Mouse (Mus musculus): ENCODE measurements around the gene Cd19. TPM values are rescaled to one million over a fixed set of nuclear protein-coding genes. Genes with fewer than 3 reads are reported as not detected.

Gene Cd19
- polyA plus RNA-seq, 2 experiments, result 0.18 to 0.19 TPM

DNA sequence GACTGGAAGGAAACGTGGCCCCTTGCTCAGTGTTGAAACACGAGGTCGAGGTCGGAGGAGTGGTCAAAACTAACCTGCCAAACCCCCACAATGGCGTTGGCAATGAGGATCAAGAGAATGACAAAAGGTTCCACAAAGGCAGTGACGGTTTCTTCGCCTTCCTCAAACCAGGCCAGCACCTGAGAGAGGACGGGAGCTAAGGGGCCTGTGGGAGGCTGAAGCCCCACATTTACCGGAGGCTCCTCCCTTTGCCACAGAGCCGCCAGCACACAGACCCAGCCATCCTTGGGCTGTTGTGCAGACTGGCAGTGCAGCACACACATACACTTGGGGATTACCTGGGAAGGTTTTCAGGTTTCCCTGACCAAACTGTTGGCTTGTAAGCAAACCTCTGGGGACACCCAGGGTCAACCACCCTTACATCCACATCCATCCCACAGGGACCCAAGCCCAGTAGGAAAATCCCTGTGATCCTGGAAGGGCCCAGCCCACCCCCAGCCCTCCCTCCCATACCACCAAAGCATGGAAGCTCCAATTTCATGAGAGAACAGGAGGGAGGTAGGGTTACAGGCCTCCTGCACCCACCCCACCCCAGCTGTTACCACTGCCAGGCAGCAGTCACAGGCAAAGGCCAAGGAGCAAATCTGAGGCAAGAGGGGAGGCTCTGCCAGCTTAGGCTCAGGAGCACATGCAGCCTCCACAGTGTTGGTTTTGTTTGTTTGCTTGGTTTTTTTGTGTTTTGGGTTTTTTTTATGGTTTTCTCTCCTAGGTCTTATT, 46.1 kb upstream of the Cd19 start:
- peaks cover 17% of the 10 kb centered on the region for H3K4me1 ChIP-seq (ENCODE audit: control insufficient read depth, insufficient read depth, low read length)
- peak; percentile 45; the same call in 1 of the 2 replicates for ATAC-seq (ENCODE audit: low FRiP score, low read depth)
- H3K9ac ChIP-seq (ENCODE audit: low read depth, low read length, severe bottlenecking), result peak overlapping the region; percentile 12; the same call in 1 of the 2 replicates

DNA sequence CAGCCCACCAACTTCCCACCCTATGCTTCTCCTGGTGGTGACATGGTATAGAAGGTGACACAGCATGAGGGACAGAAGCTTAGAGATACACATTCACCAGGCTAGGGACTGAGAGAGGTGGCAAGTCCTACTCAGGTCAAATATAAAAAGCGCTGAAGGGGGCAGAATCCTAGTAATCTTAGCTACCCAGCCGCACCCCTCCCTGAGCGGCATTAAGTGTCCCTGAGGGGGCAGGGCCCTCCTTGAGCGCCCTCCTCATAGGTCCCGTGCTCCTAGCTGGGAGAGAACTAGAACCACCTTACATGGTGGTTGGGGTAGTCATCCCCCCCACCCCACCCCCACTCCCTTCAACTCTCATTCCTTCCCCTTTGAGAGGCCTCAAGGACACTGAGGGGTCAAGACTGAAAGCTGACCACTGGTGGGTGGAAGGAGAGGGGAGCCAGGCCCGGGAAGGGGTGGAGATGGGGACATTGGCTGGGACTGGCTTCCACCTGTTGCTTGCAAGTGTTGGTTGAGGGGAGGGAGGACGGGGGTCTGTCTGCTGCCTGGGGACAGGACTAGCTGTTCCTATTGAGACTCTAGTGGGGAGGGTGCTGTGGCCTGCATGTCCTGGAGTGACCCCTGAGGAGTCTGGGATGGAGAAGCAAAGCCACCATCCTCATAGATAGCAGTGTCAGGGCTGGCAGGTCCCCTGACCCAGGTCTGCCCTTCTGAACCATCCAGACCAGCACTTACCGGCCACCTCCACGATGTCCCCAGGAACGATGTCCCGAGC, 44.3 kb upstream of the Cd19 start:
- no peak overlapping the region for H3K9ac ChIP-seq (ENCODE audit: low read depth, low read length, severe bottlenecking)
- H3K4me1 ChIP-seq (ENCODE audit: control insufficient read depth, insufficient read depth, low read length), result peaks cover 13% of the 10 kb centered on the region
- H3K9me3 ChIP-seq (ENCODE audit: control insufficient read depth, low read length), result no peaks in the 10 kb centered on the region
- no peak overlapping the region for H3K27ac ChIP-seq (replicated peaks; ENCODE audit: low read depth, low read length)
- H3K4me3 ChIP-seq (replicated peaks; ENCODE audit: low read length), result no peak overlapping the region
- no peaks in the 10 kb centered on the region for H3K27me3 ChIP-seq (ENCODE audit: control insufficient read depth, insufficient read depth, low read length)
- 79% methylated on average over 11 of the region's 11 CpGs for WGBS
- no peak for TF ChIP-seq POLR2A (IDR thresholded peaks at IDR 0.05; ENCODE audit: borderline replicate concordance, extremely low read depth, insufficient read depth, insufficient read length)
- ATAC-seq (ENCODE audit: low FRiP score, low read depth), result no peak
- H3K4me2 ChIP-seq (replicated peaks; ENCODE audit: low read depth, low read length, severe bottlenecking), result no peak overlapping the region
- DNase-seq (ENCODE audit: low spot score), result no peak
- H3K36me3 ChIP-seq (ENCODE audit: control insufficient read depth, insufficient read depth, low read length), result no peaks in the 10 kb centered on the region

More for the DNA sequence above, 46.1 kb upstream of the Cd19 start:
- no peak for DNase-seq (ENCODE audit: low spot score)
- WGBS, result 32% methylated on average over 10 of the region's 10 CpGs
- no peak for TF ChIP-seq POLR2A (IDR thresholded peaks at IDR 0.05; ENCODE audit: borderline replicate concordance, extremely low read depth, insufficient read depth, insufficient read length)
- no peaks in the 10 kb centered on the region for H3K36me3 ChIP-seq (ENCODE audit: control insufficient read depth, insufficient read depth, low read length)
- H3K27me3 ChIP-seq (ENCODE audit: control insufficient read depth, insufficient read depth, low read length), result no peaks in the 10 kb centered on the region
- no peak overlapping the region for H3K4me3 ChIP-seq (replicated peaks; ENCODE audit: low read length)
- H3K9me3 ChIP-seq (ENCODE audit: control insufficient read depth, low read length), result no peaks in the 10 kb centered on the region
- 0 out of 2 replicates have a peak overlapping the region, but pooled peaks have one; percentile 5 for H3K27ac ChIP-seq (replicated peaks; ENCODE audit: low read depth, low read length)
- no peak overlapping the region for H3K4me2 ChIP-seq (replicated peaks; ENCODE audit: low read depth, low read length, severe bottlenecking)

DNA sequence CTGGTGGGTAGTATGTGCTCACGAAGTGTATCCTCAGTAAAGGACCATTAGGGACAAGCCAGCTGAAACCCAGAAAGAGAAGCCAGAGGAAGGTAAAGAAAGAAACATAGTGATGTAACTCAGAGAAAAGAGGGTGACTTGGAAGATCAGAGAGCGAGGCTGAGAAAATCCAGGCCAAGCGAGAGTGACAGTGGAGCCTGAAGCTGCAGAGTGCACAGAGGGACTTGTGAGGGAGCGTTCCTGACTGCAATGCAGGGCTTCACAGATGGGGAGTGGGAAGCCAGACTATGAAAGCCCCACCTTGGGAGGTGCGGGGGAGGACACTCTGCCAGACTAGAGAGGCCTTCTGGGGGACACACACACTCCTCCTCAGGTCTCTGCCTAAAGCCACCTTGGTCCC, 43.5 kb upstream of the Cd19 start:
- no peak for TF ChIP-seq POLR2A (IDR thresholded peaks at IDR 0.05; ENCODE audit: borderline replicate concordance, extremely low read depth, insufficient read depth, insufficient read length)
- Histone ChIP-seq H3K36me3 (ENCODE audit: control insufficient read depth, insufficient read depth, low read length) (no peaks in the 10 kb centered on the region), H3K4me1 (ENCODE audit: control insufficient read depth, insufficient read depth, low read length) (peaks cover 10% of the 10 kb centered on the region), H3K9ac (ENCODE audit: low read depth, low read length, severe bottlenecking) (no peak overlapping the region), H3K27me3 (ENCODE audit: control insufficient read depth, insufficient read depth, low read length) (no peaks in the 10 kb centered on the region), H3K4me3 (replicated peaks; ENCODE audit: low read length) (no peak overlapping the region), H3K9me3 (ENCODE audit: control insufficient read depth, low read length) (no peaks in the 10 kb centered on the region), H3K27ac (replicated peaks; ENCODE audit: low read depth, low read length) (no peak overlapping the region), H3K4me2 (replicated peaks; ENCODE audit: low read depth, low read length, severe bottlenecking) (no peak overlapping the region)
- no peak for ATAC-seq (ENCODE audit: low FRiP score, low read depth)
- WGBS, result 80% methylated on average over 5 of the region's 5 CpGs
- no peak for DNase-seq (ENCODE audit: low spot score)

DNA sequence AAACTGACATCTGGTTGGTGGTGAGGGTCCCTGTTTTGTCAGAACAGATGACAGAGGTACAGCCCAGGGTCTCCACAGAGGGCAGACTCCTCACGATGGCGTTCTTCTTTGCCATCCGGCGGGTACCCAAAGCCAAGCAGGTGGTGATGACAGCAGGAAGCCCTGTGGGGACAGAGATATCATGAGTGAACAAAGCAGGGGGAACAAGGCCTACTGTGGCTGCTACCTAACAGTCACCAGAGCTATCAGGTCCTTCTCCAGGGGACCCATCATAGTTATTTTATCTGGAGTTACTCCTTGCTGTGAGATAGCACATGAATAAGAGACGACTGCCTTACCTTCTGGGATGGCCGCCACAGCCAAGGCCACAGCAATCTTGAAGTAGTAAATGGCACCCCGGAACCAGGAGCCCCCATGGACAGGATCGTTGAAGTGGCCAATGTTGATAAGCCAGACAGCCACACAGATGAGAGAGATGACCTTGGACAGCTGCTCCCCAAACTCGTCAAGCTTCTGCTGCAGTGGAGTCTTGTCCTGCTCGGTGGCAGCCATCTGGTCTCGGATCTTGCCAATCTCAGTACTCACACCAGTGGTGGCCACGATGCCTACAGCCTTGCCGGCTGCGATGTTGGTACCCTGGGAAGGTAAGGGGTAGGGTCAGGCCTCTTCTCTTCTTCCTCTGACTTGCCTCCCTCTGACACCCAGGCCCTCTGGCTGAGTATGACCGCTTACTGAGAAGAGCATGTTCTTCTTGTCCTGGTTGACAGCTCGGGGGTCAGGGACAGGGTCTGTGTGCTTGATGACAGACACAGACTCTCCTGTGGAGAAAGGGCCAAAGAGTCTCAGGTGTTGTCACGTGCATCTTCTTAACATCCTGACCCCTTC, 41.9 kb upstream of the Cd19 start:
- no peak for TF ChIP-seq POLR2A (IDR thresholded peaks at IDR 0.05; ENCODE audit: borderline replicate concordance, extremely low read depth, insufficient read depth, insufficient read length)

DNA sequence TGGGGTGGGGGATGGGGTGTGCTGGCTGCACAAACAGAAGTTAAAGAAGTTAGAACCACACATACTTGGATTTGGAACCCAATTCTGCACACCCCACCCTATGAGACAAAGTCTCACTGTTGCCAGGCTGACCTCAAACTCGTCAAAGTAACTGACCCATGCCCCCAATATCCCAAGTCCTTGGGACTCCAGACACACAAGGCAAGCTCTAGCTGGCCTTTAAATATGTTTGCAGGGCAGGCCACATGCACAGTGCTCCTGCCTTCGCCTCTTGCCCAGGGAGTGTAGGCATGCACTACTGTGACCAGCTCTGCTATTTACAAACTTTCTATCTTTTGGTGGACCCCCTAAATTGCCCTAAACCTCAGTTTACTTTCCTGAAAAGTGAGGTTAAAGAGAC, 40.6 kb upstream of the Cd19 start:
- H3K9ac ChIP-seq (ENCODE audit: low read depth, low read length, severe bottlenecking), result no peak overlapping the region
- H3K36me3 ChIP-seq (ENCODE audit: control insufficient read depth, insufficient read depth, low read length), result no peaks in the 10 kb centered on the region
- TF ChIP-seq POLR2A (IDR thresholded peaks at IDR 0.05; ENCODE audit: borderline replicate concordance, extremely low read depth, insufficient read depth, insufficient read length), result no peak
- H3K4me1 ChIP-seq (ENCODE audit: control insufficient read depth, insufficient read depth, low read length), result 0 out of 2 replicates have a peak, but pooled peaks cover under 1% of the 10 kb centered on the region
- H3K9me3 ChIP-seq (ENCODE audit: control insufficient read depth, low read length), result no peaks in the 10 kb centered on the region
- H3K4me2 ChIP-seq (replicated peaks; ENCODE audit: low read depth, low read length, severe bottlenecking), result no peak overlapping the region
- DNase-seq (ENCODE audit: low spot score) (no peak), ATAC-seq (ENCODE audit: low FRiP score, low read depth) (no peak)
- H3K4me3 ChIP-seq (replicated peaks; ENCODE audit: low read length), result no peak overlapping the region
- H3K27me3 ChIP-seq (ENCODE audit: control insufficient read depth, insufficient read depth, low read length), result no peaks in the 10 kb centered on the region
- H3K27ac ChIP-seq (replicated peaks; ENCODE audit: low read depth, low read length), result no peak overlapping the region
- WGBS, result 77% methylated on average over 2 of the region's 2 CpGs

More for the DNA sequence above, 41.9 kb upstream of the Cd19 start:
- Histone ChIP-seq H3K4me3 (replicated peaks; ENCODE audit: low read length) (no peak overlapping the region), H3K27ac (replicated peaks; ENCODE audit: low read depth, low read length) (no peak overlapping the region), H3K4me1 (ENCODE audit: control insufficient read depth, insufficient read depth, low read length) (0 out of 2 replicates have a peak, but pooled peaks cover 10% of the 10 kb centered on the region), H3K9me3 (ENCODE audit: control insufficient read depth, low read length) (no peaks in the 10 kb centered on the region), H3K36me3 (ENCODE audit: control insufficient read depth, insufficient read depth, low read length) (no peaks in the 10 kb centered on the region), H3K4me2 (replicated peaks; ENCODE audit: low read depth, low read length, severe bottlenecking) (no peak overlapping the region), H3K9ac (ENCODE audit: low read depth, low read length, severe bottlenecking) (no peak overlapping the region), H3K27me3 (ENCODE audit: control insufficient read depth, insufficient read depth, low read length) (no peaks in the 10 kb centered on the region)
- DNase-seq (ENCODE audit: low spot score) (no peak), ATAC-seq (ENCODE audit: low FRiP score, low read depth) (no peak)
- WGBS, result 87% methylated on average over 17 of the region's 17 CpGs

Measured in limb, embryonic 14.5 days (tissue).